Mouse (Mus musculus) thymus, postnatal 36 days (tissue): ENCODE measurements around the gene Myog.

Experiments
- DNase-seq, 2 experiments: peaks; one replicate each; pipeline ENCODE4 v3.0.0; 2022; ENCODE audit warnings: mixed read lengths in 2 of 2

Gene Myog

GRCm38 (mm10) chr1:134285458-134286120 lies 4.2 kb upstream of the Myog start:
- DNase-seq = no peak

- no peak for DNase-seq
Measured at GRCm38 (mm10) chr1:134288239-134288638, 1.6 kb upstream of the Myog start.

GRCm38 (mm10) chr1:134290300-134290699 lies 511 bp downstream of the Myog start:
- no peak for DNase-seq

GRCm38 (mm10) chr1:134290909-134291308 lies 1.1 kb downstream of the Myog start:
- no peak for DNase-seq

- no peak for DNase-seq
Measured at GRCm38 (mm10) chr1:134291555-134291954, 1.8 kb downstream of the Myog start.

- DNase-seq = no peak
Measured at GRCm38 (mm10) chr1:134292073-134292472, 2.3 kb downstream of the Myog start.

GRCm38 (mm10) chr1:134292601-134293000 lies 2.8 kb downstream of the Myog start:
- DNase-seq = no peak

GRCm38 (mm10) chr1:134293276-134293675 lies 3.5 kb downstream of the Myog start:
- DNase-seq = no peak

- DNase-seq = no peak
Measured at GRCm38 (mm10) chr1:134293738-134294604, 4.2 kb downstream of the Myog start.

- DNase-seq = no peak
Measured at GRCm38 (mm10) chr1:134297265-134297664, 7.5 kb downstream of the Myog start.

- no peak for DNase-seq
Measured at GRCm38 (mm10) chr1:134298636-134299411, 9.0 kb downstream of the Myog start.

GRCm38 (mm10) chr1:134302568-134303238 lies 12.9 kb downstream of the Myog start:
- no peak for DNase-seq

- DNase-seq = no peak
Measured at GRCm38 (mm10) chr1:134304940-134305339, 15.2 kb downstream of the Myog start.

- DNase-seq = peak in 1 of 2 experiments; percentile 28
Measured at GRCm38 (mm10) chr1:134307409-134307808, 17.6 kb downstream of the Myog start.

- no peak for DNase-seq
Measured at GRCm38 (mm10) chr1:134310291-134310690, 20.5 kb downstream of the Myog start.

- no peak for DNase-seq
Measured at GRCm38 (mm10) chr1:134310729-134311128, 20.9 kb downstream of the Myog start.

- DNase-seq = no peak
Measured at GRCm38 (mm10) chr1:134311760-134312159, 22.0 kb downstream of the Myog start.

- no peak for DNase-seq
Measured at GRCm38 (mm10) chr1:134315181-134315580, 25.4 kb downstream of the Myog start.

- no peak for DNase-seq
Measured at GRCm38 (mm10) chr1:134316361-134316760, 26.6 kb downstream of the Myog start.

GRCm38 (mm10) chr1:134318261-134318660 lies 28.5 kb downstream of the Myog start:
- no peak for DNase-seq

GRCm38 (mm10) chr1:134320691-134321301 lies 31.0 kb downstream of the Myog start:
- DNase-seq = no peak

GRCm38 (mm10) chr1:134322591-134322990 lies 32.8 kb downstream of the Myog start:
- DNase-seq = no peak
